Mouse (Mus musculus): ENCODE measurements around the gene Cenpx.

DNA sequence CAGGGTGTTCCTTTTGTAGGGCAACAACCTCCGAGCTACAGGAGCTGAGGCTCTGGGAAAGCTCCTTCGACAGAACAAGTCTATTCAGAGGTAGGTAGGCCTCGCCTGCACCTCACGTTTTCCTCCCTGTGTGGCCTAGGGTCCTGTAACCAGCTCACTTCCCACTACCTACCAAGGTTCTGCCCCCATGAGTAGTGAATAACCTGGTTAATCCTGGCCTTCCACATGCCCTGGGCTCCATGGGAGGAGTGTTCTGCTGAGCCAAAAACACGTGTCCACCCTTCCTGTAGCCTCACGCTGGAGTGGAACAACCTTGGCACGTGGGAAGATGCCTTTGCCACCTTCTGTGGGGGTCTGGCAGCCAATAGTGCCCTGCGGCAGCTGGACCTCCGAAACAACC is 1.6 kb upstream of the Cenpx start:
- TF ChIP-seq POLR2A (IDR thresholded peaks at IDR 0.05; ENCODE audit: extremely low read depth, insufficient read depth, low read length) (no peak), CTCF (IDR thresholded peaks at IDR 0.05; ENCODE audit: extremely low read depth, insufficient read depth, low read length) (no peak)

Data from cortical plate, adult 2 months (tissue).